Mouse (Mus musculus) G1E (cell line): Measurements from ENCODE around the gene Cirbp.

Source experiments
- CTCF ChIP-seq: IDR thresholded peaks from 2 replicates; pipeline ENCODE4 v1.5.1; 2012; ENCODE audit warnings: low read depth, low read length, inconsistent platforms, mixed read lengths
- GATA1 ChIP-seq: IDR thresholded peaks from 2 replicates; pipeline ENCODE4 v1.6.1; 2012; ENCODE audit warnings: borderline replicate concordance, low read length, inconsistent platforms, mixed read lengths
- GATA2 ChIP-seq: IDR thresholded peaks from 2 replicates; pipeline ENCODE4 v1.6.1; 2012; ENCODE audit warnings: low read depth, low read length, inconsistent platforms, borderline replicate concordance
- TAL1 ChIP-seq: conservative IDR thresholded peaks from 2 replicates; pipeline ENCODE4 v1.6.1; 2012; ENCODE audit warnings: low read depth, low read length, inconsistent platforms, mixed read lengths

- TF ChIP-seq CTCF (no peak), GATA1 (no peak), TAL1 (no peak), GATA2 (no peak)
Measured at GRCm38 (mm10) chr10:80189999-80190398, 24.2 kb downstream of the Cirbp start.
